Mouse (Mus musculus): ENCODE results near the gene Corin. TPM values are rescaled to one million over a fixed set of nuclear protein-coding genes. Genes with fewer than 3 reads are reported as not detected.

Corin gene
- polyA plus RNA-seq, 1 experiment, result 2.3 TPM

- WGBS, result 18% methylated on average over 2 of the region's 2 CpGs
- no peak overlapping the region for H3K4me3 ChIP-seq (replicated peaks; ENCODE audit: insufficient read depth, low read depth, low read length)
- H3K4me1 ChIP-seq (ENCODE audit: control insufficient read depth, insufficient read depth, low read length), result peaks cover 6% of the 10 kb centered on the region
- peak; percentile 58 to 69 for DNase-seq
- TF ChIP-seq POLR2A (IDR thresholded peaks at IDR 0.05; ENCODE audit: borderline replicate concordance, insufficient read depth, low read length) (no peak), CTCF (IDR thresholded peaks at IDR 0.05; ENCODE audit: borderline replicate concordance, insufficient read depth, low read depth, low read length) (no peak)
- H3K27me3 ChIP-seq (ENCODE audit: control insufficient read depth, insufficient read depth, low read length), result no peaks in the 10 kb centered on the region
- no peak overlapping the region for H3K27ac ChIP-seq (ENCODE audit: insufficient read depth, low read length)
These were observed 50.6 kb downstream of the Corin start for GRCm38 (mm10) chr5:72453690-72454089.

DNA sequence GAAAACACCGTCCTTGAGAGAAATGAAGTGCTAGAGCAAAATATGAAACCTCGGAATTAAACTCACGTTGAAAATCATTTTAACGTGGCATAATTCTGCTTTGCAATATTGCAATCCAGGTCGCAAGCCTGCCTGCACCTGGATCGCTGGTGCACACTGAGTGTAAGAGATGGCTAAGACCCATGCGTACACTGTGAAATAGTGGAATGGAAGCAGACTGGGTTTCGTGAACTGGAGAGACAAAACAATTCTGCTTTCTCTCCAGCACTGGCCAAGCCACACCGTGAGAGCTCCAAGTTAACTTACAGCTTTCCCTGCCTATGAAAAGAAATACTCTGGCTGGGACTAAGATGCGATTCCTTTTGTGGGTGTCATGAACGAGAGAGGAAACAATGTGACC is 51.1 kb downstream of the Corin start:
- Histone ChIP-seq H3K27me3 (ENCODE audit: control insufficient read depth, insufficient read depth, low read length) (no peaks in the 10 kb centered on the region), H3K27ac (ENCODE audit: insufficient read depth, low read length) (no peak overlapping the region), H3K4me3 (replicated peaks; ENCODE audit: insufficient read depth, low read depth, low read length) (no peak overlapping the region), H3K4me1 (ENCODE audit: control insufficient read depth, insufficient read depth, low read length) (peaks cover 6% of the 10 kb centered on the region)
- 28% methylated on average over 11 of the region's 11 CpGs for WGBS
- DNase-seq, result no peak
- no peak for TF ChIP-seq POLR2A (IDR thresholded peaks at IDR 0.05; ENCODE audit: borderline replicate concordance, insufficient read depth, low read length)

GRCm38 (mm10) chr5:72452750-72453149 is 51.5 kb downstream of the Corin start:
- no peak overlapping the region for H3K27ac ChIP-seq (ENCODE audit: insufficient read depth, low read length)
- H3K27me3 ChIP-seq (ENCODE audit: control insufficient read depth, insufficient read depth, low read length), result no peaks in the 10 kb centered on the region
- TF ChIP-seq POLR2A (IDR thresholded peaks at IDR 0.05; ENCODE audit: borderline replicate concordance, insufficient read depth, low read length) (no peak), CTCF (IDR thresholded peaks at IDR 0.05; ENCODE audit: borderline replicate concordance, insufficient read depth, low read depth, low read length) (no peak)
- H3K4me3 ChIP-seq (replicated peaks; ENCODE audit: insufficient read depth, low read depth, low read length), result no peak overlapping the region
- WGBS, result 29% methylated on average over 4 of the region's 4 CpGs
- DNase-seq, result peak; percentile 14 to 25
- H3K4me1 ChIP-seq (ENCODE audit: control insufficient read depth, insufficient read depth, low read length), result peaks cover 6% of the 10 kb centered on the region

GRCm38 (mm10) chr5:72448846-72449245 is 55.4 kb downstream of the Corin start:
- Histone ChIP-seq H3K27me3 (ENCODE audit: control insufficient read depth, insufficient read depth, low read length) (no peaks in the 10 kb centered on the region), H3K4me3 (replicated peaks; ENCODE audit: insufficient read depth, low read depth, low read length) (no peak overlapping the region), H3K4me1 (ENCODE audit: control insufficient read depth, insufficient read depth, low read length) (peaks cover 3% of the 10 kb centered on the region), H3K27ac (ENCODE audit: insufficient read depth, low read length) (no peak overlapping the region)
- no peak for TF ChIP-seq POLR2A (IDR thresholded peaks at IDR 0.05; ENCODE audit: borderline replicate concordance, insufficient read depth, low read length)
- no peak for DNase-seq
- 79% methylated on average over 2 of the region's 2 CpGs for WGBS

DNA sequence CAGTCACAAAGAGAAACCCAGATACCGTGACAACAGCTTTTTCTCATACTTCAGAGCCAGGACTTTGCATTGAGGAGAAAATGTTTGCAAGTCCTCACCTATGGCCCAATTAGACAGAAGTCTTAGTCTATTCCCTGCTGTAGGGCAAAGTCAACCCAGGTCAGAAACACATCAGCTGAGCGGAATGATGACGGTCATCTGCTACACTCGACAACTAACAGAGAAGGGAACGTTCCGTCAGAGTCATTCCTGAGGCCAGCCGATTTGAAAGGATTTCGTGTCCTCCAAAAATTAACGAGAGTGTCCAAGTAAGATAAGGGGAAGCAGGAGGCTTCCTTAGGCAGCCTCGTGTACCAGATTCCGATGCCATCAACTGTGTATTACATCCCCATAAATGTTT is 58.2 kb downstream of the Corin start:
- DNase-seq, result no peak
- Histone ChIP-seq H3K27ac (ENCODE audit: insufficient read depth, low read length) (no peak overlapping the region), H3K4me3 (replicated peaks; ENCODE audit: insufficient read depth, low read depth, low read length) (no peak overlapping the region), H3K4me1 (ENCODE audit: control insufficient read depth, insufficient read depth, low read length) (no peaks in the 10 kb centered on the region; the same call in 1 of the 2 replicates), H3K27me3 (ENCODE audit: control insufficient read depth, insufficient read depth, low read length) (no peaks in the 10 kb centered on the region)
- 95% methylated on average over 11 of the region's 11 CpGs for WGBS
- TF ChIP-seq CTCF (IDR thresholded peaks at IDR 0.05; ENCODE audit: borderline replicate concordance, insufficient read depth, low read depth, low read length) (no peak), POLR2A (IDR thresholded peaks at IDR 0.05; ENCODE audit: borderline replicate concordance, insufficient read depth, low read length) (no peak)

DNA sequence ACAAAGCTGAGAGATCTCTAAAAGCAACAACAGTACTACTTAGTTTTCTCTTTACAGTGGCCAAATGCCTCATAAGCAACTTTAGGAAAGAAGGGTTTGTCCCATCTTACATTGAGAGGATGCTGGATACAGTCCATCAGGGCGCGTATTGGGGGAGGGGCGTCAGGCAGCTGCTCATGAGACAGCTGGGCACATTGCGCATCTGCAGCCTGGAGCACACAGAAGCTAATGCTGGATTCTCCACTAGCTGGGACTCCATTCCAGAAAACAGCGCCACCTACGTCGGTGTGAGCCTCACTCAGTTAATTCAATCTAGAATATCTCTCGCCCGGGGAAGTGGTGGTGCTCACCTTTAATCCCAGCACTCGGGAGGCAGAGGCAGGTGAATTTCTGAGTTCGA is 60.3 kb downstream of the Corin start:
- Histone ChIP-seq H3K4me1 (ENCODE audit: control insufficient read depth, insufficient read depth, low read length) (no peaks in the 10 kb centered on the region; the same call in 1 of the 2 replicates), H3K4me3 (replicated peaks; ENCODE audit: insufficient read depth, low read depth, low read length) (no peak overlapping the region), H3K27ac (ENCODE audit: insufficient read depth, low read length) (no peak overlapping the region), H3K27me3 (ENCODE audit: control insufficient read depth, insufficient read depth, low read length) (no peaks in the 10 kb centered on the region; the same call in 1 of the 2 replicates)
- DNase-seq, result no peak
- WGBS, result 71% methylated on average over 11 of the region's 11 CpGs
- TF ChIP-seq POLR2A (IDR thresholded peaks at IDR 0.05; ENCODE audit: borderline replicate concordance, insufficient read depth, low read length) (no peak), CTCF (IDR thresholded peaks at IDR 0.05; ENCODE audit: borderline replicate concordance, insufficient read depth, low read depth, low read length) (no peak)

DNA sequence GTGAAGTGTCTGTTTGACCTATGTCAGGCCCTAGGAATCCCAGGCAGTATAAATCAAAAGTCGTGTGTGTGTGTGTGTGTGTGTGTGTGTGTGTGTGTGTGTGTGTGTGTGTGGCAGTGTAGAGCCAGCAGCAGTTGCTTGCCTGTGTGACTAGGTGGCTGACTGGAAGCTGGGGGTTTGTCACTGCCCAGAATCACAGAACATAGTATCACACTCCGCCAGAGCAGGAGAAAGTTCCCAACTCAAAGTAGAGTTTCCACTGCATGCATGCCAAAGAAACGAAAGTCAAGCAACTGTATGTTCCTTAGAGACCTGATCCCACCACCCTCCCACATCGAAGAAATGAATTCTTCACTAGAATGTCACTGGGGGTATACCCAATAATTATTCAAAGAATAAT is 61.3 kb downstream of the Corin start:
- DNase-seq, result no peak
- no peaks in the 10 kb centered on the region; the same call in 1 of the 2 replicates for H3K4me1 ChIP-seq (ENCODE audit: control insufficient read depth, insufficient read depth, low read length)
- no peaks in the 10 kb centered on the region; the same call in 1 of the 2 replicates for H3K27me3 ChIP-seq (ENCODE audit: control insufficient read depth, insufficient read depth, low read length)
- WGBS, result 70% methylated on average over 4 of the region's 4 CpGs
- H3K27ac ChIP-seq (ENCODE audit: insufficient read depth, low read length), result no peak overlapping the region
- TF ChIP-seq POLR2A (IDR thresholded peaks at IDR 0.05; ENCODE audit: borderline replicate concordance, insufficient read depth, low read length), result no peak
- no peak for TF ChIP-seq CTCF (IDR thresholded peaks at IDR 0.05; ENCODE audit: borderline replicate concordance, insufficient read depth, low read depth, low read length)
- no peak overlapping the region for H3K4me3 ChIP-seq (replicated peaks; ENCODE audit: insufficient read depth, low read depth, low read length)

DNA sequence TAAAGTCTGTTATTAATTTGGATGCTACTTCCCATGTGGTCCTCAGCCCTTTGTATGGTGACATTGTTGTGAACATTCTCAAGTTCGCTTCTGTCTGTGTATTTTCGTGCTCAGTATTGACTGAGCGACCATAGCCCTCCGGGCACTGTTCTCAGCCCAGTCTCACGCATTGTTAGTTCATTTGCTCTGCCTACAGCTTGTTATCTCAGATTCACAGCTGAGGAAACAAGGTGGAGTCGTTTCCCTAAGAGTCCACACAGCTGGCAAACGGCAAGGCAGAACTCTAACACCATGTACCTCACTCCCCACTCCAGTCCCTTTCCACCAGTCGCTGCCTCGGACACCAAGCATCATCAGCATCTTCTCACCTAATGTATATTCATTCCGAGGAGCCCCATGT is 63.1 kb downstream of the Corin start:
- no peak overlapping the region for H3K4me3 ChIP-seq (replicated peaks; ENCODE audit: insufficient read depth, low read depth, low read length)
- no peak for DNase-seq
- WGBS, result 76% methylated on average over 10 of the region's 10 CpGs
- H3K27me3 ChIP-seq (ENCODE audit: control insufficient read depth, insufficient read depth, low read length), result no peaks in the 10 kb centered on the region; the same call in 1 of the 2 replicates
- TF ChIP-seq POLR2A (IDR thresholded peaks at IDR 0.05; ENCODE audit: borderline replicate concordance, insufficient read depth, low read length) (no peak), CTCF (IDR thresholded peaks at IDR 0.05; ENCODE audit: borderline replicate concordance, insufficient read depth, low read depth, low read length) (no peak)
- H3K4me1 ChIP-seq (ENCODE audit: control insufficient read depth, insufficient read depth, low read length), result no peaks in the 10 kb centered on the region; the same call in 1 of the 2 replicates
- H3K27ac ChIP-seq (ENCODE audit: insufficient read depth, low read length), result no peak overlapping the region

All from cerebellum, adult 2 months (tissue).